Mouse (Mus musculus): Measurements from ENCODE around the gene Nkapl.
"Not testable (repeated sequence)": the region's sequence is repeated elsewhere in the genome, so short reads cannot be mapped to it uniquely, and the experiment has no call there.

Gene Nkapl

DNA sequence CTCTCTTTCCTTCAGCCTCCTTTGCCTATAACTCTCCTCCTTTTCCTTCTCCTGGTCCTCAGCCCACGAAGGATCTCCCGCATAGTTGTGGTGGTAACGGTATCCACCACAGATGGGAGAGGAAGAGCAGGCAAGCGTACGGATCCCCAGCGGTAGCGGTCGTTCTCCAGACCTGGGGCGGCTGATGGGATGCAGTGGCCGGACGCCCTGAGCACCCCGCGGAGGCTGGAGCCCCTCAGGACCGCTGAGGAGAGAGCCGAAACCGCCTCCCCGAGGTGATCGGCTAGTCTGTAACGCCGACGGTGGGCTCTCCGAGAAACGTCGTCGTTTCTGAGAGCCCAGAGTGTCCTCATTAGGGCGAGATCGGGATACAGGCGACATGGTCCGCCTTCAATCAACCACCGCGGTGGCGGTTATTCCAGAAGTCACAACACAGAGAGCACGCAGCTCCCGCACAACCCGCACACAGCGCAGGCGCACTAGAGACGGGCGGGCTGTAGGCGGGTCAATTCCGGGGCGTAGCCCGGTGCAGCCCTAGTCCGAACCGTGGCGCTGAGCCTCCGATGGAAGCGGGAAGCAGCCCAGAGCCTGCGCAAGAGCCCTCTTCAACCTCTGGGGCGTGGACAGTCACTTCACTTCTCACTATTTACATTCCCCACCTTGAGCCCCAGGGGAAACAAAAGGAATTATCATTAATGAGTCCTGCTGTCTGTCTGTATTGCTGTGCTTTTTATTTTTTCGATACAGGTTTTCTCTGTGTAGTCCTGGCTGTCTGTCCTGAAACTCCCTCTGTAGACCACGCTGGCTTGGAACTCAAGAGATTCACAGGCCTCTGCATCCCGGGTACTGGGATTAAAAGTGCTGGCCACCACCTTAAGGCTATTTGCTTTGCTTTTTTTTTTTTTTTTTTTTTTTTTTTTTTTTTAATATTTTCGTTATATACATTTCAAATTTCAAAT lies at the start of gene Nkapl:
TSS of gene Nkapl (minus strand) at position 449 of the 959 bp plus-strand sequence.
- peak; percentile 55 for DNase-seq (ENCODE audit: low read depth)

DNA sequence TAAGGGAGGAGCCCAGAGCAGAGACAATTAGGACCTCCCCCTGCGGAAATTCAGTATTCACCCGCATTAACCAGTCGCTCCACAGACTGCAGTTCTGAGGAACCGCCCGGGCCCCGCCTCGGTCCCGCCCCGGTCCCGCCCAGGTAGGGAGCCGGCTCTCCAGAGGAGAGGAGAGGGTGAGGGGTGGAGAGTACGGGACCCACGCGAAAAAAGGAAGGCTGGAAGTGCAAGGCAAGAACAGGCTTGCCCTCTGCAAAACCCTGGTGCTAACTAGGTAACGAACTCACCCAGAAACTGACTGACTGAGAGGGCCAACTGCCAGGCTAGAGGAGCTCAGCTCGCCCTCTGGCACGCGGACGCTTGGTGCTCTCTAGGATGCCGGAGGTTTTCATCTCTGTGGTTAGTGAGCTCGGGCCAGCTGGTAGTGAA lies 37.9 kb upstream of the Nkapl start:
- peak; percentile 73 for DNase-seq (ENCODE audit: low read depth)

DNA sequence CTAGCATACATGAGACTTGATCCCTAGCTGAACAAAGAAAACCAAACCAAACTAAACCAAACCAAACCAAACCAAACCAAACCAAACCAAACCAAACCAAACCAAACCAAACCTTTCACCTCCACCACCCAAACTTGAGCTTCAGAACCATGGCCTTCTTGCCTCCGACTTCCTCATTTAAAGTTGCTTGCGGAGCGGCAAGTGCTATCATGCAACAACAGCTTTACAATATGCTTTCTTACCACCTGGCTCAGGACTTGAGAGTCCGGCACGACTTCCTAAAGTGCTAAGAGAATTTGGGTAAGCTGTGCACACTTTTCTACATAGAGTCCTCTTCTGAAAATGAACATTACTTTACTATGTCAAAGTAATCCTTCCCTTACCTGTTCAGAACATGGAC lies 34.0 kb upstream of the Nkapl start:
- DNase-seq (ENCODE audit: low read depth) = no peak

DNA sequence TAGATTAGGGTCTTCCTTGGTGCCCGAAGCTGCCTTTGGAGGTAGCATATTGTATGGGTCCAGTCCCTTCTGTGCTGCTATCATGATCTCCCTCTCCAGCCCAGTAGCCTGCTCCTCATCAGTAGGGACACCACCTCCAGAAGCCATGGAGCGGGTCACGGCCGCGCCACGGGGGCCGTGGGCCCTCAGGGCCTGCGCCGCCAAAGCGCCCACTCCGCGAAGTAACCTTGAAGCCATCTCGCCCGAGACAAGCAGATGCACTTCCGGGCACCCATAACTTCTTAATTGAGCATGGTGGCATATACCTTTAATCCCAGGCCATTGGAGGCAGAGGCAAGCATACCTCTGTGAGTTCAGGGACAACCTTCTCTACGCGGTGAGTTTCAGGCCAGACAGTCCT lies 32.9 kb upstream of the Nkapl start, which contains the start of gene Gm11273:
TSS of gene Gm11273 (minus strand) at position 237 of the 400 bp plus-strand sequence.
- DNase-seq (ENCODE audit: low read depth) = not testable (repeated sequence)

DNA sequence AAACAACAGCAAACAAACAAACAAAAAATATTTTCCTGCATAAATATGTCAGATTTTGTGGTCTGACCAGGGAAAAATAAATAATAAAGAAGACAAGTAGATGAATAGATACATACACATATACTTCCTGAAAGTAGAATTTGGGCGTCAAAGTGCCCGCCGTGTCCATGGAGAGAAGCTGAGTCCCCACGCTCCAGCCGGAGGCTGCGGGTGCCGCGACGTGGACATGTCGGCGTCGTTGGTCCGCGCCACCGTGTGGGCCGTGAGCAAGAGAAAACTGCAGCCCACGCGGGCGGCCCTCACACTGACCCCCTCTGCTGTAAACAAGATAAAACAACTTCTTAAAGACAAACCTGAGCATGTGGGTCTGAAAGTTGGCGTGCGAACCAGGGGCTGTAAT lies 26.8 kb upstream of the Nkapl start, which contains the start of gene AK157302:
TSS of gene AK157302 (plus strand) at position 144 of the 400 bp plus-strand sequence.
- no peak for DNase-seq (ENCODE audit: low read depth)

DNA sequence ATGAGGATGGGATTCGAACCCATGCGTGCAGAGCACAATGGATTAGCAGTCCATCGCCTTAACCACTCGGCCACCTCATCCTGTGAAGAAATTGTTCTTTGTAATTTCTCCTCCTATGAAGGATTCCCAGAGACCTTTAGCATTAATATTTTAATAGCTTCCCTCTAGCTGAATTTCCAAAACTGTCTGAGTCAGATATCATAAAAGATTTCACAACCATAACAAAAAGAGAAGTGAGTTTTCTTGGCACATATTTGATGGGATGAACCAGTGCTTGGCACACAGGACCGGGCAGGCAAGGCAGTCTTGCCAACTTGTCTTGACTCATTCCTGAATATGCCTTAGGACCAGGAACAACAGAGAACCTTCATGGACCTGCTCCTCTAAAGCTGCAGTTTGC lies 24.5 kb upstream of the Nkapl start:
- peak; percentile 8 for DNase-seq (ENCODE audit: low read depth)

DNA sequence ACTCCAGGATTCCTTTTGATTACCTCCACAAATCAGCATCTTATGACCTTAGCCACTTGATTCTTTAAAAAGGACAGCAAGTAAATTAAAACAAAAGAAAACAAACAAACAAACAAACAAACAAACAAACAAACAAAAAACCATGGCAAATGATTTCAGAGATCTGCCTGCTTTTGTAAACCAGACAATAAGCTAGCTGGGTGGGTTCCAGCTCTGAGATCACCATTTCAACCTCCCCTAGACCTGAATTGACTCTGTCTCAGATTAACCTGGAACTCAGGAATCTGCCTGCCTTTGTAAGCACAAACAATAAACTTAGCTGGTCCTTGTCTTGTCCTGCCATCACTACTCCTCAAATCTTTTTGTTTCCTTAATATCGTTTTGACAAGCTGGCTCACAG lies 18.6 kb upstream of the Nkapl start:
- no peak for DNase-seq (ENCODE audit: low read depth)

DNA sequence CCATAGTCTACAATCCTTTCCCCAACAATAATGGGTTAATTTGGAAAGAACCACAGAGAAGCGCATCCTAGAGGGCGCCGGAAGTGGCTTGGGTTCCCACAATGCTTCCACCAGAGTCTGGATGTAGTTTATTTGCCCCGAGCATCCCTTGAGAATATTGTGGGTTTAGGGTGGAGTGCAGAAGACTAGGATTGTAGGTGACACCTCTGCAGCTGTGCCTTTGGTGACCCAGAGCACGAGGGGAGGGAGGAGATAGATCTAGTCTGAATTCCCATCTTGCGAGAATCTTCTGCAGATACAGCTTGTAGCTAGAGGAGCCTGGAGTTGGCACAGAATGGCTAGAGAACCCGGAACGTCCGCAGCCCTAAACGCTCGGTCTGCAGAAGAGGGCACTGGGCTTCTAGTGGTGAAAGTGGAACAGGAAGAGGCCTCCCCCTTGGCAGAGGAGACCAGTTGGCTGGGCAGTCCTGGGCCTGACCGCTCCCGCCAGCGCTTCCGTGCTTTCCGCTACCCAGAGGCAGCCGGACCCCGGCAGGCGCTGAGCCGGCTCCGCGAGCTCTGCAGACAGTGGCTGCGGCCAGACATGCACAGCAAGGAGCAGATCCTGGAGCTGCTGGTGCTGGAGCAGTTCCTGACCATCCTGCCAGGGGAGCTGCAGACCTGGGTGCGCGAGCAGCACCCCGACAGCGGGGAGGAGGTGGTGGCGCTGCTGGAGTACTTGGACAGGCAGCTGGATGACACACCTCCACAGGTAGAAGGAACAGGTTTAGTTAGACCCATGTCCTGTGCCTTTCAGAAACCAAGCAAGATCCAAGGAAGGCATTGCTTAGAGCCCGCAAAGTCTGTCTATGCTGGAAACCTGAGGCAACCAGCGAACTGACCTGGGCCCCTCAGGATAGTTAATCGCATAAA lies 10.7 kb upstream of the Nkapl start, which contains the start of the genes Zkscan4 and Gm10065:
TSS of gene Zkscan4 (plus strand) at position 149 of the 912 bp plus-strand sequence.
TSS of gene Gm10065 (minus strand) at position 683 of the 912 bp plus-strand sequence.
- peak; percentile 30 for DNase-seq (ENCODE audit: low read depth)

DNA sequence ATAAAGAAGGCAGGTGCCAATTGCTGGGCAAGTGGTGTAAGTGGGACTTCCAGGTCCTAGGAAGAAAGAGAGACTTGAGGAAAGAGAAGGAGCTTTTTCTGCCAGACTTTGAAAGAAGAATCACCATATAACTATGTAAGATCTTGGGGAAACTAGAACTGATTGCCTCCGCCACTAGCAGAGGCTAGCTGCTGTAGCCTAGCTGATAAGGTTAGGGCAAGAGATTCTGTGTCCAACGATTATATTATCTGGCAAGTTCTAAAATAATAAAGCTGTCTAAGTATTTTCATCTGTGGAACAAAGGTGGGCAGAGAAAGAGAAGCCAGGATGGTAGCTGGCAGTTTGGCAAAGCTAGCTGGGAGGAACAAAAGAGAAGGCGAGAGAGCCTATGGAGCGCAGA lies 4.1 kb upstream of the Nkapl start:
- no peak for DNase-seq (ENCODE audit: low read depth)

DNA sequence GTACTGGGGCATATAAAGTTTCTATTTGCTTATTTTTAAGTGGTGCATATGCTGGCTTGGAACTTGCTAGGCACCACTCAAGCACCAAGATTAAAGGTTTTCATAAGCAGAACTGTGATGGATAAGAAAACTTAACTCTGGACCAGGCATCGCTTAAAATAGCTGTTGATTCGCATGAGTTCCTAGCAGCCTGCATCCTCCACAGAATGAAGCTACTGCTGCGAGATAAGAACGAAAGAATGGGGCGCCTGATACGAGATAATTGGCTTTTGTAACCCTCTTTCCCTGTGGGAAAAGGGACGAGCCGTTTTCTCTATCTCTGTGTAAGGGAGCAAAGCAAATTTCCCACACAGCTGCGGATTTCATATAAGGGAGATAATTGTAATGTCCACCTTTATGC lies 788 bp upstream of the Nkapl start:
- DNase-seq (ENCODE audit: low read depth) = no peak

DNA sequence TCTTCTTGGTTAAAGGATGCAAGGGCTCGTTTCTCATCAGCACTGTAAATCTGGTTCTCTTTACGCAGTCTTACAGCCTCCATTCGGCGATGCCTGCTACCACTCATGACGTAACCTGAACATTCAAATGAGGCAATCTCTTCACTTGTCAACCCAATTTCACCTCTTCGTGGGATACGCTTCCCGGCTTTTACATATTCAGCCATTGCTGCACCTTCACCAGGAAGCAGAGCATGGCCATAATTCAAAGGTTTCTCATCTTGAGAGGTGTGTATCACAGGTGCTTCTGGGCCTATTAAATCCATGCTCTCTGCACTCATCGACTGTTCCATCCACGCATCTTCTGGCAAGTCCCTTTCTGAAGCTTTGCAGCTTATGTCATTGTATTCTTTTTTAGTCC lies 973 bp downstream of the Nkapl start:
- DNase-seq (ENCODE audit: low read depth) = no peak

DNA sequence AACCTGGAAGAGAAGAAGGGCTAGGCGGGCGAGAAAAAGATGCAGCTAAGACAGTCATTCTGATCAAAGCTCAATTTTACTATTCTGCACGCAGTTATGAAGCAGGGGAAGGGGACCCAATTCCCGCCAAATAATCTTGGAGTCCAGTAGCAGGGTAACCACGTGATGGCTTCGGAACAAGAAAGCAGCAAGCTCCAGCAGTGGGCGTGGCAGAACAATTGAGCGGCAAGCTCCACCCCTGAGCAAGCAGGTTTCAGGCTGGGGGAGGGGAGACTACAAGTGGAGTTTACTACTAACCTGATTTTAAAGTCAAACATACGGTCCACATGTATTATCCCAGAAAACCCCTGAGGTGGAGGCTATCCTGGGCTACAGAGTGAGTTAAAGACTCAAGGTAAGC lies 5.8 kb downstream of the Nkapl start:
- not testable (repeated sequence) for DNase-seq (ENCODE audit: low read depth)

DNA sequence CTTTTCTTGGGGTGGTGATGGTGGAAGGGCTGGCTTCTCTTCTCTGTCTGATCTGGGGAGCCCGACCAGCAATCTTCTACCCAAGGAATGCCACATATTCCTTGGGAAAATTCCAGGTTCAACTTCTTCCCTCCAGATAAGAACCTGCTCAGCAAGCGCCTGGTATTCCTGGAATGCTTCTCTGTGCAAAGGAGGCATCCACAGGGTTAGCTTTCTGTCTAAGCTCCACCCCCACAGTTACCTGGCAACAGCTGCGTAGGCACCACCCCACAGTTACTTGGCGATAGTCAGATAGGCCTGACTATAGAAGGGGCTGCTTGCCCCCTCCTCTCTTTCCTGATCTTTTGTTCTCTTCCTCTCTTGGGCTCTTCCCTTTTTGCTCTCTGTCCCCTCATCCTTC lies 12.0 kb downstream of the Nkapl start:
- no peak for DNase-seq (ENCODE audit: low read depth)

DNA sequence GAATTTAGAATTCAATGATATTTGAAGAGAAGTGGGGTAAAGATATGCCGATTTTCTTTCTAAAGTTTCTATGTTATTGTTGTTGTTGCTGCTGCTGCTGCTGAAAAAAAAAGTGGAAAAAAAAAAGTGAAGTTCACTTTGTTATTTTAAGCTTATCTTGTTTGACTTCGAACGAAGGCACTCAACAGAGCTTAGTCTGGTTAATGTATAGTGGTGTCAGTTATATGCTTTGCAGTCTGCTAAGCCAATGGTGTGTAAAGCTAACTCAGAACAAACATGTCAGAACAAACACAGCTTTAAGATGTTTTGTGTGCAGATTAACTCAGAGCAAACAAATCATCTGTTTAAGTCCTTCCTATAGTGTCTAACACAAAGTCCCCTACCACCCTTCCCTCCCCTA lies 14.2 kb downstream of the Nkapl start:
- no peak for DNase-seq (ENCODE audit: low read depth)

DNA sequence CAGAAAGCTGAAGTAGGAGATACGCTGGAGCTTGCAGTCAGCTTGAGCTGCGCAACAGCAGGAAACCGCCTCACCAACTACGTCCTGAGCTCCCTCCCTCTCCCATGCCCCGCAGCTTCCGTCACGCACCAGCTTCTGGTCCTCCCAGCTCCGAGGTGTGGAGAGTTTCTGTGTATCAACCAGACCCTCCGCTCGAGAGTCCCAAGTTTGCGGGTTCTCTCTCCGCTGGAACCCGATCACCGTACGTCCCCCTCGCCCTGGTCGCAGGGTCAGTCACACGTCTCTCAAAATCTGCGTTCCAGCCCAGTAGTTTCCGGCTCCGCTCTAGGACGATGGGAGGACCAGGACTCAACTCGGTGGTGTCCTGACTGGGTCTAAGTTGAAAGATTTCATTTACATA lies 14.9 kb downstream of the Nkapl start, which contains the start of gene Zscan26:
TSS of gene Zscan26 (minus strand) at position 282 of the 400 bp plus-strand sequence.
- peak; percentile 78 for DNase-seq (ENCODE audit: low read depth)

DNA sequence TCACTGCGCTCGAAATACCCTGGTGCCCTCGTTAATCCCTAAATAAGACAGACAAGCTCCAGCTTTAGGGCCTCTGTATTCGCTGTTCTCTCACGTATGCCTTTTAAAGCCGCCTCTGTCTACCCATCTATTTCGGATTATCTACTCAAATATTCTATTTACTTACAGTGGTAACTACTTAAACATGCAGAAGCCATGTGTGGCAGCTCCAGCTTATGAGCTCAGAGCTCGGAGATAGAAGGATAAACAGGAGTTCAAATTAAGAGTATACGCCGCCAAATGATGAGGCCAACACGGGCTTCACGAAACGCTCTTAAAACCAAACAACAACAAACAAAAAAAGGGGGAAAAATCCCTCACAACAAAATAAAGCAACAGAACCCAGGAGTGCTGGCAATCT lies 15.3 kb downstream of the Nkapl start:
- no peak for DNase-seq (ENCODE audit: low read depth)

DNA sequence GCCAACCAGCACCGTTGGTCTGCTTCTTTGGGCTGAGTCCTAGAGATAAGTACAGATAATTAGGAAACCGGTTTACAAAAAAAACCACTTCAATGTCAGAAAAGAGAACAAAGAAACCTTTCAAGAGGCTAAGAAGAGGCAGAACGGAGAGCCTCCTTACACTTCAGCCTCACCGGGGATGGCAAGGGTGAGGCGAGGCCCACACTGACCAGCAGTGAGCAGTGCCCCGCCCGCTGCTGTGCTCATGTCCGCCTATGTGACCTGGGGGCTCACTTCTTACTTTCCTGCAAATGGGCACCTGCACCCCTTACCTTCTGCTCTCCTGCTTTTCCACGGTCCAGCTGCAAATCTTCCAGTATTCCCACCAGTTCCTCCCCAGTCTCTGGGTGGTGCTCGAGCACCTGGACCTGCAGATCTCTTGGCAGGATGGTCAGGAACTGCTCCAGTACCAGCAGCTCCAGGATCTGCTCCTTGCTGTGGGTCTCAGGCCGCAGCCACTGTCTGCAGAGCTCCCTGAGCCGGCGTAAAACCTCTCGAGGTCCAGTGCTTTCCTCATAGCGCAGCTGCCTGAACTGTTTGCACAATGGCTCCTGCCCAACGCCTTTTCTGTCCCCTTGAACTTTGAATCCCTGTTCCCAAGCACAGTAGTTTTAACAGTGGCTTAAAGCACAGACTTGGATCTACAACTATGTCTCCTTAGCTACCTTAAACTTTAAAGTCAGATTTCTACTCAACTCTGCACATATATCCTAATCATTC lies 20.3 kb downstream of the Nkapl start:
- no peak for DNase-seq (ENCODE audit: low read depth)

DNA sequence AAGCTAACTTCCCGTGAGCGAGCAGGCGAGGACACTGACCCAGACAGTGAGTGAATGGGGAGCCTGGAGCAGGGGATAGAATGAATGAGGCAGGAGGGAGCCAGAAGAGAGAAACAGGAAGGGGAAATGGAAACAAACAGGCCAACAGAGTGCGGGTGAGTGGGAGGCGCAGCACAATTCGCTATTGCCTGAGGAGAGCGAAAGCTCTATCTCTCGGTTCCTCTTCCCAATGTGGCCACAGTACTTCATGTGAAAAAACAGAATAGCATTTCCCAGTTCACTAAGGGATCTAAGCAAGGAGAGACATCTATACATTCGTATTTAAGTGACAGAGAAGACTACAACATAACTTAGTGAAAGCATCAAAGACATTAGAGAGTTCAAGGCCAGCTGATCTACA lies 21.5 kb downstream of the Nkapl start:
- no peak for DNase-seq (ENCODE audit: low read depth)

DNA sequence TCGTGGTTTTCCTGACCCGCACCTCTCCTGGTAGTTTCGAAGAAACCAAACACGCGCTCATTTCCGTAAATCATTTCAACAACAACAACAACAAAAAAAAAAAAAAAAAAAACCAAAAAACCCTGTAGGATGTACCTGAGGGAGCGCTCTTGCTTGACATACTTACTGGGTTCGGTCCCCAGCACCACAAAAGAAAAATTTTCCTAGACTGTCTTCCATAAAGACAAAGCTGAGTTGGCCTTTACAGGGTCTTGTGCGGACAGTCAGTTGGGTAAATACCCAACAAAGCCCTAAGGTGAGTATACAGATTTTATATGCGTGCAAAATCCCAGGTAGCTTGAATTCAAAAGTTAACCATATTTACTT lies 27.1 kb downstream of the Nkapl start:
- no peak for DNase-seq (ENCODE audit: low read depth)

DNA sequence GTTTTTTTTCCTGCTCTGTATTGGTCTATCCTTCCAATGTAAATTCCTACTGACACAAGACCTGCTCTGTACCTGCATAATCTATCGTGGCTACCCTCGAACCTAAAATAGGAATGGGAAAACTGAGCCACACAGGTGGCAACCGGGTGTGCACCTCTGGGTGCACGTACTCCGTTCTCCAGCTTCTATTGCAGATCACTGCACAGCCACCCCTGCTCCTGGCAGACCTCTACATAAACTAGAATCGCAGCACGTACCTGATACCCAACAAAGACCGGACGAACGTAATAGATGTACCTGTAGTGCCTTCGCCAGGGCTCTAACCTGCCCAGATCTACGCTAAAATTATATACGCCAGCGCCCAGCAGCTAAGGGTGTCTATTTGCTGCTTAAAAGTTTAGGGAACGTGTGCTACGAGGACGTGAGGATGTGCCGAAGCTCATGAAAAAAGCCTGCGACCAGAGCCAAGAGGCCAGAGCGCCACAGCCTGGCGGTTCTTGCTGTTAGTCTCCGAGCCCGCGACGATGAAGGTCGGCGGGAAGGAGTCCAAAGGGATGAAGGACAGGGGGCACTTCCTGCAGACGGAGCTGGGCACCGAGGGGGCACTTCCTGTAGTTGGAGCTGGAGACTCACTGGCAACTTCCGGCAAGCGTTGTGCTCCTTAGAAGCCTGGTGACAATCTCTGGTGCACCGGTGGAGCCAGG lies 27.7 kb downstream of the Nkapl start, which contains the start of gene Pgbd1:
TSS of gene Pgbd1 (minus strand) at position 556 of the 704 bp plus-strand sequence.
- DNase-seq (ENCODE audit: low read depth) = peak; percentile 29

DNA sequence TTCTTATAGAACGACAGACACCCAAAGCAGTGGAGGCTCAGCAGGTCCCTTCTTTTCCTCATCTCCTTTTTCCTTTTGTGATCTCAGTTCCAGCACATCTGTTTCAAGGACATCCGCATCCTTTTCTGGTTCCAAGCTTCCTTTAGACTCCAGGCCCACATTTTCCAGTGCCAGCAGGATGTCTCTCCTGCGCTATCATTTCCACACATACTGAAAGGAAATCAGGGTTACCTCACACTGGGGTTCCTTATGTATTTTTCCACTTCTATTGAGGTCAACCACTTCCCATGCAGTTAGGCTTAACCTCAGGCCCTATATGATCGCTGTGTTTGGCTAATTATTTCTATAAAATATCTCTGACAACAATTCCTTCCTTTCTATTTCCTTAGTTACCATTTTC lies 32.8 kb downstream of the Nkapl start:
- DNase-seq (ENCODE audit: low read depth) = no peak

Data from fibroblast of lung, adult 2 months (primary cell).